Mouse (Mus musculus) embryonic facial prominence, embryonic 11.5 days (tissue): ENCODE results near the gene Myo1d. TPM values are rescaled to one million over a fixed set of nuclear protein-coding genes. Genes with fewer than 3 reads are reported as not detected.

Experiments
- ATAC-seq: fragments of 200-750 bp; cut with Nextera tagmentation; replicated peaks from 2 replicates; pipeline ENCODE4 v1.8.0; 2017; ENCODE audit warnings: low read depth; ENCODE audit not compliant: insufficient number of reproducible peaks, low FRiP score, low TSS enrichment
- DNase-seq: peaks from one replicate; pipeline ENCODE4 v3.0.0-alpha.2; 2015; ENCODE audit warnings: low spot score
- H3K27ac ChIP-seq: fragments of 300-500 bp; sonication (generic); replicated peaks from 2 replicates; pipeline ENCODE4 v1.5.1; 2014; ENCODE audit warnings: mild to moderate bottlenecking, low read depth, low read length, control low read depth
- H3K27me3 ChIP-seq: fragments of 300-500 bp; sonication (generic); 2 replicates; pipeline ENCODE4 v1.6.1; 2014; ENCODE audit warnings: mild to moderate bottlenecking, low read length, moderate library complexity, mixed read lengths; ENCODE audit not compliant: control insufficient read depth, insufficient read depth
- H3K36me3 ChIP-seq: fragments of 300-500 bp; sonication (generic); replicated peaks from 2 replicates; pipeline ENCODE4 v1.6.1; 2014; ENCODE audit warnings: low read depth, mild to moderate bottlenecking, low read length, moderate library complexity, mixed read lengths; ENCODE audit not compliant: control insufficient read depth, insufficient read depth
- H3K4me1 ChIP-seq: fragments of 300-500 bp; sonication (generic); 2 replicates; pipeline ENCODE4 v1.6.1; 2014; ENCODE audit warnings: low read length, mixed read lengths; ENCODE audit not compliant: control insufficient read depth, insufficient read depth
- H3K4me2 ChIP-seq: fragments of 300-500 bp; sonication (generic); 2 replicates; pipeline ENCODE4 v1.6.1; 2014; ENCODE audit warnings: low read depth, mild to moderate bottlenecking, control low read depth, low read length, moderate library complexity
- H3K4me3 ChIP-seq: fragments of 300-500 bp; sonication (generic); 2 replicates; pipeline ENCODE4 v1.5.1; 2014; ENCODE audit warnings: low read depth, low read length, control low read depth
- H3K9ac ChIP-seq: fragments of 300-500 bp; sonication (generic); replicated peaks from 2 replicates; pipeline ENCODE4 v1.6.1; 2014; ENCODE audit warnings: mild to moderate bottlenecking, control low read depth, low read length
- H3K9me3 ChIP-seq: fragments of 300-500 bp; sonication (generic); replicated peaks from 2 replicates; pipeline ENCODE4 v1.6.1; 2016; ENCODE audit warnings: mild to moderate bottlenecking, low read length, inconsistent platforms, mixed read lengths; ENCODE audit not compliant: control insufficient read depth
- WGBS: fragments of 180-500 bp; shearing (Covaris S2); extraction: QIAGEN DNeasy Blood & Tissue Kit; methylation state at CpG from one replicate; pipeline ENCODE4 v1.1.7; 2014; 5-methylcytosine and 5-hydroxymethylcytosine counted together
- polyA plus RNA-seq: library from polyadenylated mRNA; unstranded; fragments of >200 nt; fragmentation: Nextera tagmentation; extraction: Ambion mirVana; gene quantifications from 2 replicates; pipeline ENCODE4 v1.2.1, GENCODE M21; 2014

The Myo1d gene
- polyA plus RNA-seq, 1 experiment from 2014 or later = 5.7 TPM

DNA sequence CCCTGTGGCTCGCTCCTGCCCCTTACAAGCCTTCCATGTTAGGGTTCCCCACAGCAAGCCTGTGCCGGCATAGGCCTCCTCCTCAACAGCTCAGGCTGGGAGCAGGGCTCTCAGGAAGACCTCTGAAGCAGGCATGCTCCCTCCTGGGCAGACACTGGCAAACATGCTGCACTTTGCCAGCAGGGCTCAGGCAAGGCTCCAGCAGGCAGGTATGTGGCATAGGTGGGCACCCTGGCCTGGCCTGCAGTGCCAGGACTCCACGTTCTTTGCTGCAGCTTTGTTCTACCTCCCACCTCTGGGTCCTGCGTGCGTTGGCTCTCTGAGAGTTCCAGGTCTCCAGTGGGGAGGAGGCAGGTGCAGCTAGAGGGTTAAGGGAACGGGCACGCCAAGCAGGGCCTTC, 296.9 kb downstream of the Myo1d start:
- Histone ChIP-seq H3K9me3 (no peaks in the 10 kb centered on the region), H3K9ac (no peak overlapping the region), H3K27me3 (0 out of 2 replicates have a peak, but pooled peaks cover 2% of the 10 kb centered on the region)

DNA sequence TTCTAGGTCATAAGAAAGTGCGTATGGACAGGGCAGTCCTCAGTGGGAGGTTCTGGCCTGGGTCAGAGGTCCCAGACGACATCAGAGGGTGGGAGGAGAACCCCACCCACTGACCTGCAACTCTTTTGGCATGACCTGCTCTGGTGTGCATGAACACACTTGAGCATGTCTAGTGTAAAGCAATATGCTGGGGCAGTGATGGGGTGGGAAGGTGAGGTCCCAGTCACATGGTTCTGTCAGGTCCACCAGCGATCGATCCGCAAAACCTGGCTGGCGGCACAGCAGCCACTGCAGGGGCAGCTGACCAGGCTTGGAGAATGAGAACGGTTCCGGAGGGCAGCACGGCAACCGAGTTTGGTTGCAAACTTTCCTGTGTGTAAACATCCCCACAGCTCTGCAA, 297.5 kb downstream of the Myo1d start:
- 73% methylated on average over 10 of the region's 10 CpGs for WGBS
- DNase-seq (no peak), ATAC-seq (no peak)
- no peak overlapping the region for H3K9ac ChIP-seq
- H3K4me3 ChIP-seq = no peak overlapping the region
- H3K27me3 ChIP-seq = 0 out of 2 replicates have a peak, but pooled peaks cover 3% of the 10 kb centered on the region
- H3K4me2 ChIP-seq = no peak overlapping the region
- H3K36me3 ChIP-seq = no peaks in the 10 kb centered on the region; the same call in 1 of the 2 replicates
- H3K27ac ChIP-seq = no peak overlapping the region
- H3K9me3 ChIP-seq = no peaks in the 10 kb centered on the region
- H3K4me1 ChIP-seq = peaks cover 15% of the 10 kb centered on the region; the same call in 1 of the 2 replicates

More for the DNA sequence above, 296.9 kb downstream of the Myo1d start:
- WGBS = 88% methylated on average over 7 of the region's 7 CpGs
- Histone ChIP-seq H3K36me3 (no peaks in the 10 kb centered on the region; the same call in 1 of the 2 replicates), H3K4me2 (no peak overlapping the region), H3K4me3 (no peak overlapping the region), H3K27ac (no peak overlapping the region), H3K4me1 (peaks cover 12% of the 10 kb centered on the region; the same call in 1 of the 2 replicates)
- no peak for ATAC-seq
- DNase-seq = no peak

DNA sequence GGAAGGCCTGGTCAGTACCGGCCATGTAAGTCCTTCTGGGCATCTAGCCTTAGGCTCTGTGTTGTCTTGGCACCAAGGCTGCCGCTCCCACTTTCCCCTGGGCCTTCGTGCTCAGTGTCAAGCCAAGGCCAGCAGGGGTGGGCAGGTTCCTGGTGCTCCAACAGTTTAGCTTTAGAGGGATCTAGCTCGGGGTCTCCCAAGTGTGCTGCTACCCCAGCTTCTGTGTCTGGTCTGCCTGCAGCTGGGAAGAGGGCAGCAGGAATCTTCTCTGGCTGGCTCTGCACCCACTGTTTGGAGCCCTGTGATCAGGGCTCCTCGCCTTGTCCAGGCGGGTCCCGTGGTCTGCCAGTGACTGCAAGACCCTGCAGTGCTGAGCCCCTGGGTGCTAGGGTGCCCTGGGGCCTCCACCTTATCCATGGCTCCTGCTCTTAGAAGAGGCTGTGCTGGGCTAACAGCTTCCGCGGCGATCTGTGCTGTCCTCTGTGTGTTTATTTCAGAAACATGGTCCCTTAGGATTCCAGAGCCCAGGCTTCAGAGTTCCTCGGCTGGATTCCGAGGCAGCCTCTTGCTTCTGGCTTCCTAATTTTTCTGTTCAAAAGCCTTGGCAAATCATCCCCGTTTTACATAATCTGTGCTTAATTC, 298.3 kb downstream of the Myo1d start:
- ATAC-seq (no peak), DNase-seq (no peak)
- 77% methylated on average over 13 of the region's 13 CpGs for WGBS
- no peaks in the 10 kb centered on the region for H3K9me3 ChIP-seq
- H3K4me2 ChIP-seq = no peak overlapping the region; the same call in 1 of the 2 replicates
- 0 out of 2 replicates have a peak, but pooled peaks cover 3% of the 10 kb centered on the region for H3K27me3 ChIP-seq
- no peak overlapping the region for H3K9ac ChIP-seq
- H3K36me3 ChIP-seq = no peaks in the 10 kb centered on the region; the same call in 1 of the 2 replicates
- no peak overlapping the region for H3K27ac ChIP-seq
- no peak overlapping the region for H3K4me3 ChIP-seq
- H3K4me1 ChIP-seq = peaks cover 15% of the 10 kb centered on the region; the same call in 1 of the 2 replicates

DNA sequence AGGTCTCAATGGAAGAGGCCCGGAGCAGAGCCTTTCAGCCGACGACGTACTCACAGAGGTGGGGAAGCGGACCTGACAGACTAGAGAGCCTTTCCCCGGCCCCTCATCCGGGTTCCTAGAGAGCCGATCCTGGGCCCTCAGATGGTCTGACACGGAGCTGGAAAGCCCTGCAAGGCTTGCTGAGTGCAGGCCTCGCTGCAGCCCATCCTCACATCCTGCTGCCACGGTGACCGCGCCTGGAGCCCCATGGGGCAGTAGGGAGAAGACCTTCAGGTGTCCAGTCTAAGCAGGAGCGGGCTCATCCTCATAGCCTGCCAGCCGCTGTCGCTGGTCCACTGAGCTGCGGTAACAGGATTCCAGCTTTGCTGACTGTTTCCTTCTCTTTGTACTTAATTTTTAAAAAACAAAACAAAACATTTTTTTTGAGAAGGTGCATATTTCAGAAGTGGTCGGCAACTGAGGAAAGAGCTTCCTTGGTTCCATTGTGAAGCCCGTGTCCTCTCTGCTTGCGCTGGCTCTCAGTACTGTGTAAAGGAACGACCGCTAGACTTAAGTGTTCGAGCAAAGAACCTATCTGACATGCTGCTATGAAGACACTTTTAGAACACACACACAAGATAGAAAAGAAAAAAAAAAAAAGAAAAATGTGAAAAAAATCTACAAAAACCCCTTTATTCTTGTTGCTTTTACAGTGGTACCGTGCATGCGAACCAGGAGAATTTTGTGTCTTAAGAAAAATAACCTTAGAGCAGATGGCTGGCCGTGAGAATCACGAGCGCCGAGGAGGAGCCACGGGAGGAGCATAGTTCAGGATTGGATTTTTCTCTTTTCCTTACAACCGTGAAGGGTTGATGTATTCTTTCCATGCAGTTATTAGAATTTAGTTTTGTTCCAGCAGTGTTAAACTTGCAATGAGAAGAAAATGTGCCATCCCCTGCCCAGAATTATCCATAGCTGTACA, 299.6 kb downstream of the Myo1d start:
- 0 out of 2 replicates have a peak, but pooled peaks cover 3% of the 10 kb centered on the region for H3K27me3 ChIP-seq
- DNase-seq (no peak), ATAC-seq (no peak)
- WGBS = 79% methylated on average over 31 of the region's 31 CpGs
- H3K9ac ChIP-seq = peak overlapping the region; percentile 32
- no peak overlapping the region for H3K27ac ChIP-seq
- H3K4me2 ChIP-seq = peak overlapping the region; percentile 93
- H3K4me1 ChIP-seq = peaks cover 15% of the 10 kb centered on the region; the same call in 1 of the 2 replicates
- H3K4me3 ChIP-seq = peak overlapping the region; percentile 72
- no peaks in the 10 kb centered on the region; the same call in 1 of the 2 replicates for H3K36me3 ChIP-seq
- H3K9me3 ChIP-seq = no peaks in the 10 kb centered on the region

DNA sequence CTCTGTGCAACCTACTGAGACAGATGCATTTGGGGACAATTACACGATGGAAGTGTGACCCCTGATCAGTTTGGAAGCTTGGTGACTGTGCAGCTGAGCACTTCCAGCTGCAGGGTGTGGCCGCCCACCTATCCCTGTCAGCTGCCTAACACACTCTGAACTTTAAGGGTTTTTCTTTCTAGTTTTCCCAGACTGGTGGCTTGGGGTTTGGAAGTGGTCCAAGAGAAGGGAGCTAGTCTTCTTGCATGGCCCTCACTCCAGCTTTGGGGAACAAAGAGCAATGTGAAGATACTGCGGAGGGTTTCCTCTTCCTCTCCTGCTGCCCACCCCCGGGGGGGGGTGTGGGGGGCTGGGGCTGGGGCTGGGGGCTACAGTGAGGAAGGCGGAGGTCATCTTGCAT, 300.4 kb downstream of the Myo1d start:
- Histone ChIP-seq H3K4me2 (peak overlapping the region; percentile 93), H3K9ac (peak overlapping the region; percentile 32), H3K9me3 (no peaks in the 10 kb centered on the region), H3K36me3 (no peaks in the 10 kb centered on the region; the same call in 1 of the 2 replicates), H3K4me1 (peaks cover 15% of the 10 kb centered on the region; the same call in 1 of the 2 replicates), H3K27ac (no peak overlapping the region), H3K27me3 (0 out of 2 replicates have a peak, but pooled peaks cover 3% of the 10 kb centered on the region), H3K4me3 (peak overlapping the region; percentile 72)
- ATAC-seq (no peak), DNase-seq (no peak)
- 67% methylated on average over 5 of the region's 5 CpGs for WGBS

DNA sequence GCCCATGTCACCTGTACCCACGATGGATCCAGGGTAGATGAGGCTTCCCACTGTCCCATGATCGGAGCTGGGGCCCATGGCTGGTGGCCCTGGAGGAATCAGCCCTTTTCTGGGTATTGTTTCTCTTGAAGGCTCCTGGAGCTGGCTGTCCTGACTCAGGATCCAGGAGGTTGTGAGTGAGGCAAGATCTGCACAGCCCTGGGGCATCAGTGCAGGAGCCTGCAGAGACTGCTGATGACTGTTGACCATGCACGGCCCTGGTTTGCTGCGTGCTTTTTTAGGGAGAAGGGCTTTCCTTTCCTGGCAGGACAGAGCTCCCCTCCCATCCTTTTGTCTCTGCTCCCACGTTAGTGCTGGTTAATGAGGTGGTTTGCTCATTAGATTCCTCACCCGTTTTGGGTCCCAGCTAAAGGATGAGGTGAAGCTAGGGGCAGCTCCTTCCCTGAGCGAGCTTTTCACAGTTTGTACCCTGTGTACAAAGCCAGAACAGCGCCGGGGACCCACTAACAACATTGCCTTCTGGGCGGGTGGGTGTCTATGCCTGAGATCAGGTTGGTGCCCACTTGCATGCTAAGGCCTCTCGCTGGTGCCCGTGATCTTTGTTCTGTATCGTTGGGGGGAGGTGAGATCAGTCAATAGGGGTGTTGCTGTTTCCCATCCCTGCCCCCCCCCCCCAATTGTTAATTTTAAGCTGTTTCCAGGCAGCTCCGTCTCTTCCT, 301.0 kb downstream of the Myo1d start:
- no peak for ATAC-seq
- Histone ChIP-seq H3K36me3 (peaks cover 2% of the 10 kb centered on the region; the same call in 1 of the 2 replicates), H3K4me3 (peak overlapping the region; percentile 72), H3K9ac (peak overlapping the region; percentile 32), H3K9me3 (no peaks in the 10 kb centered on the region), H3K27ac (no peak overlapping the region), H3K4me2 (peak overlapping the region; percentile 93), H3K4me1 (peaks cover 15% of the 10 kb centered on the region; the same call in 1 of the 2 replicates), H3K27me3 (0 out of 2 replicates have a peak, but pooled peaks cover 3% of the 10 kb centered on the region)
- WGBS = 63% methylated on average over 14 of the region's 14 CpGs
- DNase-seq = no peak

DNA sequence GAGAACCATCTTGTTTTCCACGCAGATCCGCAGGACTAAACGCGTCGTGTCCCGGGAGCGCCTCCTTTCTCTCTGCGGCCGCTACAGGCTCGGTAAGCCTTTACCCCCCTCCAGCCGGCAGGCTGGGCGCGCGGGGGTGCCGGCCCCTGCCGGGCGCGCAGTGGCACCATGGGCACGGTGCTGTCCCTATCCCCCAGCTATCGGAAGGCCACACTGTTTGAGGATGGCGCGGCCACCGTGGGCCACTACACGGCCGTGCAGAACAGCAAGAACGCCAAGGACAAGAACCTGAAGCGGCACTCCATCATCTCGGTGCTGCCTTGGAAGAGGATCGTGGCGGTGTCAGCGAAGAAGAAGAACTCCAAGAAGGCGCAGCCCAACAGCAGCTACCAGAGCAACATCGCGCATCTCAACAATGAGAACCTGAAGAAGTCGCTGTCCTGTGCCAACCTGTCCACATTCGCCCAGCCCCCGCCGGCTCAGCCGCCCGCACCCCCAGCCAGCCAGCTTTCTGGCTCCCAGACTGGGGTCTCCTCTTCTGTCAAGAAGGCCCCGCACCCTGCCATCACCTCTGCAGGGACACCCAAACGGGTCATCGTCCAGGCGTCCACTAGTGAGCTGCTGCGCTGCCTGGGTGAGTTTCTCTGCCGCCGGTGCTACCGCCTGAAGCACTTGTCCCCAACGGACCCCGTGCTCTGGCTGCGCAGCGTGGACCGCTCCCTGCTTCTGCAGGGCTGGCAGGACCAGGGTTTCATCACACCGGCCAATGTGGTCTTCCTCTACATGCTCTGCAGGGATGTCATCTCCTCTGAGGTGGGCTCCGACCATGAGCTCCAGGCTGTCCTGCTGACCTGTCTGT, 302.3 kb downstream of the Myo1d start:
- H3K27me3 ChIP-seq = 0 out of 2 replicates have a peak, but pooled peaks cover 3% of the 10 kb centered on the region
- peak overlapping the region; percentile 73 for H3K9ac ChIP-seq
- peak overlapping the region; percentile 70 for H3K27ac ChIP-seq
- peak overlapping the region; percentile 93 for H3K4me2 ChIP-seq
- DNase-seq (peak; percentile 30), ATAC-seq (peak; percentile 20)
- H3K36me3 ChIP-seq = peaks cover 2% of the 10 kb centered on the region; the same call in 1 of the 2 replicates
- 14% methylated on average over 54 of the region's 55 CpGs for WGBS
- peak overlapping the region; percentile 72 for H3K4me3 ChIP-seq
- H3K9me3 ChIP-seq = no peaks in the 10 kb centered on the region
- peaks cover 15% of the 10 kb centered on the region; the same call in 1 of the 2 replicates for H3K4me1 ChIP-seq
